Mouse (Mus musculus): Measurements from ENCODE around the gene Tapbp.
"Not testable (repeated sequence)": the region's sequence is repeated elsewhere in the genome, so short reads cannot be mapped to it uniquely, and the experiment has no call there.

The Tapbp gene

GRCm38 (mm10) chr17:33915671-33916250 is at the start of gene Tapbp, which contains the start of gene Zbtb22:
Tapbp (plus strand) TSS chr17:33915899.
Zbtb22 (plus strand) TSS chr17:33915904.
- peak; percentile 99 for DNase-seq (ENCODE audit: low spot score)

GRCm38 (mm10) chr17:33873537-33873936 is 42.2 kb upstream of the Tapbp start, which contains the start of gene Gm7029:
Gm7029 (plus strand) TSS chr17:33873837.
- DNase-seq (ENCODE audit: low spot score) = not testable (repeated sequence)

- no peak for DNase-seq (ENCODE audit: low spot score)
These were observed 41.3 kb upstream of the Tapbp start for GRCm38 (mm10) chr17:33874411-33874810.

DNA sequence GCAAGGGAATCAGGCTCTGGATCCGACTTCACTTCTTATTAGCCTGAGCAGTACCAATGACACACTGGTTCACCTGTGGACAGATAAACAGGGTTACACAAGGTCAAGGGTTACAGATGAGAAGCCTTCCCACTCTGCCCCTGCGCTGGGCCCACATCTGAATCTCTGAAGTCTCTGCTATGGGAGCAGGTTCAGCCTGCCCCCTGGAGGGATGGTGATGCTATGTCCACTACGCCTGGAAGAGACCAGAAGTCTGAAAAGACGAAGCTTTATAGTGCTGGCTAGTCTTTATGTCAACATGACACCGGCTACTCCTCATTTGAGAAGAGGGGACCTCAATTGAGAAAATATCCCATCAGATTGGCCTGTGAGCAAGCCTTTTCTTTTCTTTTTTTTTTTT is 39.9 kb upstream of the Tapbp start:
- DNase-seq (ENCODE audit: low spot score) = peak; percentile 40

DNA sequence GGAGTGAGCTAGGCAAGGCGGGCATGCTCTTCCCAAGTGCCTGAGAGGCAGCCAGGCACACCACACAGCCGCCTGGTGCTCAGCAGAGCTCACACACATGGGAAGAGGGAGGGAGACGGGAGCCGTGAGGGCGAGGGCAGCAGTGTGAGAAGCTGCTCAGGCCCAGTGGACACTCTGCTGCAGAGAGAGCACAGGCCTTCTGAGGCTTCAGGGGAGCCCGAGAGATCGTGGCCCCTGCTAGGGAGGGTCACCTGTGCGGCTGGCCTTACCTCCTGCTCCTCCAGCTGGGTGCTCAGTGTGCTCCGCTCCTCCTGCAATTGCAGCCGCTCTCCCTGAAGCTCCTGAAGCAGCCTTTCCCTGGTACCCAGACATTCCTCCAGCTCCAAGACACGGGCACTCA is 31.4 kb upstream of the Tapbp start:
- not testable (repeated sequence) for DNase-seq (ENCODE audit: low spot score)

- DNase-seq (ENCODE audit: low spot score) = not testable (repeated sequence)
These were observed 27.9 kb upstream of the Tapbp start for GRCm38 (mm10) chr17:33887802-33888201.

GRCm38 (mm10) chr17:33888230-33888629 is 27.5 kb upstream of the Tapbp start:
- not testable (repeated sequence) for DNase-seq (ENCODE audit: low spot score)

- not testable (repeated sequence) for DNase-seq (ENCODE audit: low spot score)
These were observed 25.7 kb upstream of the Tapbp start for GRCm38 (mm10) chr17:33889941-33890532.

- peak; percentile 100 for DNase-seq (ENCODE audit: low spot score)
These were observed 25.1 kb upstream of the Tapbp start, which contains the start of gene Kifc1 for GRCm38 (mm10) chr17:33890533-33891059. Kifc1 (minus strand) TSS chr17:33890661.

GRCm38 (mm10) chr17:33891357-33891756 is 24.3 kb upstream of the Tapbp start:
- DNase-seq (ENCODE audit: low spot score) = no peak

- not testable (repeated sequence) for DNase-seq (ENCODE audit: low spot score)
These were observed 23.8 kb upstream of the Tapbp start for GRCm38 (mm10) chr17:33891892-33892291.

- DNase-seq (ENCODE audit: low spot score) = no peak
These were observed 23.3 kb upstream of the Tapbp start for GRCm38 (mm10) chr17:33892429-33892828.

- not testable (repeated sequence) for DNase-seq (ENCODE audit: low spot score)
These were observed 22.7 kb upstream of the Tapbp start for GRCm38 (mm10) chr17:33893011-33893410.

DNA sequence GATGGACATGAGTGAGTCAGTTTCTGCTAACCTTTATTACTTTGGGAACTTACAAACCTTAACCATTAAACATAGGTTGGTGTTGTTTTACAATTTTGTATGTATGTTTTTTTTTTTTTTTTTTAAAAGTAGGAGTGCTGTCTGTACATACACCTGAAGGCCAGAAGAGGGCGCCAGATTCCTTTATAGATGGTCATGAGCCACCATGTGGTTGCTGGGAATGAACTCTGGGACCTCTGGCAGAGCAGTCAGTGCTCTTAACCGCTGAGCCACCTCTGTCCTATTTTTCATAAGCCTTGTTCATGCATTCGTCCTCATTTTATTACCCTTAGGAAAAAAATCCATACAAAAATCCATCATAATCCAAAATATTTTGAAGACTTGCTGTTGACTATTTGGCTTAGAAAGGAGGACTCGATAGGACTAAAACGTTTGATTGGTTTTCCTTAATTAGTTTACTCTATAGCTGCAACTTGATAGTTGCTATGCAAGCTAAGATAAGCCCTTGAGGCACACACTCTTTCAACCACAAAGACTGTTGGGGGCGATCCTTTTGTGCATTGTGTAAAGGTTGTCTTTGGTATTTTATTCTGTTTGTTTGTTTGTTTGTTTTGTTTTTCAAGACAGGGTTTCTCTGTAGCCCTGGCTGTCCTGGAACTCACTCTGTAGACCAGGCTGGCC is 18.4 kb upstream of the Tapbp start:
- peak; percentile 95 for DNase-seq (ENCODE audit: low spot score)

- peak; percentile 47 for DNase-seq (ENCODE audit: low spot score)
These were observed 17.5 kb upstream of the Tapbp start for GRCm38 (mm10) chr17:33898193-33898592.

GRCm38 (mm10) chr17:33899642-33900041 is 16.1 kb upstream of the Tapbp start:
- DNase-seq (ENCODE audit: low spot score) = no peak

GRCm38 (mm10) chr17:33900281-33900988 is 15.3 kb upstream of the Tapbp start:
- DNase-seq (ENCODE audit: low spot score) = no peak

DNA sequence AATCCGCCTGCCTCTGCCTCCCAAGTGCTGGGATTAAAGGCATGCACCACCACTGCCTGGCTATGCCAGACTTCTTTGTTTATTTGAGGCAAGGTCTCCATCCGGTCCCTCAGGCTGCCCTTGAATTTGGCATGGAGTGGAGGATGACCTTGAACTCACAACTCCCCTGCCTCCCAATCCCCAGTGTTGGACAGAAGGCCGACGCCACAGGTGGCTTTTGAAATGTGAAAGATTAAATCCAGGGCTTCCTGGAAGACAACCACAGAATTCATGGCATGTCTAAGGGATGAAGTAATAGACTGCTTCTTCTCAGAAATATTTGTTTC is 14.7 kb upstream of the Tapbp start:
- no peak for DNase-seq (ENCODE audit: low spot score)

DNA sequence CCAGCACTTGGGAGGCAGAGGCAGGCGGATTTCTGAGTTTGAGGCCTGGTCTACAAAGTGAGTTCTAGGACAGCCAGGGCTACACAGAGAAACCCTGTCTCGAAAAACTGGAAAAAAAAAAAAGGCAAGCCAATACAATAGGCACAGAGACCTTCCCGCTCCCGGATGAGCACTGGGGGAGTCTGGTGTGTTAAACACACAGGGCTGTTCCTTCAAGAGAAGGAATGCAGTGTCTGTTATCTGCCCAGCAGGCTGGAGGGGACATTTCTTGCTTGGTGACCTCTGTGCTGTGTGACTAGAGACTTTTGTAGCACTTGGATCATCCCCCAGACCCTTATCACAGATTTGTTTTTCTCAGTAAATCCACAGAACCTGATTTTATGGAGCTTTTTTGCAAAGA is 14.0 kb upstream of the Tapbp start:
- peak; percentile 70 for DNase-seq (ENCODE audit: low spot score)

- no peak for DNase-seq (ENCODE audit: low spot score)
These were observed 13.6 kb upstream of the Tapbp start for GRCm38 (mm10) chr17:33902079-33902478.

- no peak for DNase-seq (ENCODE audit: low spot score)
These were observed 13.2 kb upstream of the Tapbp start for GRCm38 (mm10) chr17:33902491-33902890.

DNA sequence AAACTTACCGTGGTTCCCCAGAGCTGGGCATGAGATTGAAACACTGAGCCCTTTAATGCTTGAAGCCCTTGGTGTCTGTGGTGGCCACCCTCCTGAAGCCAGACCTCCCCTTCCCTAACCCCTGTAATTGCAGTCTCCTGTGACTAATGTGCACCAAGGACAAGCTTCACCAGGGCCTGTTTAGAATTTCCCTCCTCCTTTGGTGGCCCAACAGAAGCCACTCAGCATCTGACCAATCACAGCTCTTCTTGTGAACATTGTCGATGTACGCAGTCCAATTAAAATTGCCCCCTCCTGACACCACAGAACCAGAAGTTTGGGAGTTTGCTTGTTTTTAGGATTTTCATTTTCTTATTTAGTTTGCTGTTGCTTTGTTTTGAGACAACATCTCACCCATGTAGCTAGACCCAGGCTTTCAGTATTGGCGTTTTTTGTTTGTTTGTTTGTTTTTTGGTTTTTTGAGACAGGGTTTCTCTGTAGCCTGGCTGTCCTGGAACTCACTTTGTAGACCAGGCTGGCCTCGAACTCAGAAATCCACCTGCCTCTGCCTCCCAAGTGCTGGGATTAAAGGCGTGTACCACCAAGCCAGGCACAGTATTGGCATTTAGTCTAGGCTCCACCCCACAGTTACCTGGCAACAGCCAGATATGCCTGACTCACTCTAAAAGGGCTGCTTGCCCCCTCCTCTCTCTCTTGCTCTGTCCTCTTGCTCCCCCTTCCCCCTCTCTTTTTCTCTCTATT is 11.6 kb upstream of the Tapbp start:
- DNase-seq (ENCODE audit: low spot score) = not testable (repeated sequence)

Data from adipocyte (in vitro differentiated cells).